ENCODE assay signal across 19 mouse cellular contexts in genomic region chr8:10885452-10885851, GRCm38 (mm10).
DNase-seq lines count a peak whose midpoint lies in the region; ATAC-seq lines count a peak whose summit lies in the region.
"Had no signal": no experiment of that assay in that cellular context is flagged by ENCODE, and none has a peak within 500 bp of the region (broad histone marks: within the 10 kb centered on the region; RNA-seq: fewer than 3 reads in every experiment).

No protein-coding gene starts in this region.

- 94% methylated on average over 3 of the region's 3 CpGs for WGBS in forebrain, embryonic 10.5 days
- 96% methylated on average over 3 of the region's 3 CpGs for WGBS in forebrain, embryonic 15.5 days

- peaks cover 6% of the 10 kb centered on the region for H3K4me1 ChIP-seq in forebrain, embryonic 10.5 days
- no peaks in the 10 kb centered on the region for H3K4me1 ChIP-seq in forebrain, embryonic 15.5 days

- no peaks in the 10 kb centered on the region for H3K36me3 ChIP-seq in forebrain, embryonic 10.5 days (replicated peaks)
- H3K36me3 ChIP-seq in forebrain, embryonic 15.5 days: no peaks in the 10 kb centered on the region
- H3K36me3 ChIP-seq: G1E had no signal

- peak; percentile 82 for ATAC-seq in granulocyte monocyte progenitor cell, adult 5-6 weeks (replicated peaks; ENCODE audit: poor library complexity, severe bottlenecking)
- peak; percentile 65 for ATAC-seq in megakaryocyte progenitor cell, adult 5-6 weeks (replicated peaks; ENCODE audit: poor library complexity)
- no peak for ATAC-seq in forebrain, embryonic 15.5 days (replicated peaks)
- ATAC-seq: activated CD4-positive, CD25-positive, alpha-beta regulatory T cell, adult 4 months; CD4-positive, CD25-positive, alpha-beta regulatory T cell, adult 4 months; Patski had no signal

- no peak overlapping the region for H3K4me2 ChIP-seq in forebrain, embryonic 15.5 days (replicated peaks)

- peaks cover 4% of the 10 kb centered on the region; the same call in 1 of the 2 replicates for H3K9me3 ChIP-seq in forebrain, embryonic 10.5 days
- H3K9me3 ChIP-seq in forebrain, embryonic 15.5 days: no peaks in the 10 kb centered on the region
- H3K9me3 ChIP-seq: G1E had no signal

- peaks cover 9% of the 10 kb centered on the region for H3K27me3 ChIP-seq in forebrain, embryonic 10.5 days (ENCODE audit: poor library complexity, severe bottlenecking)
- H3K27me3 ChIP-seq in forebrain, embryonic 15.5 days: no peaks in the 10 kb centered on the region
- H3K27me3 ChIP-seq: CH12.LX, Patski had no signal

- H3K27ac ChIP-seq in forebrain, embryonic 10.5 days: no peak overlapping the region
- H3K27ac ChIP-seq in forebrain, embryonic 15.5 days (replicated peaks): no peak overlapping the region

- no peak for DNase-seq in forebrain, embryonic 10.5 days (ENCODE audit: extremely low spot score, low spot score)
- DNase-seq: adrenal gland, adult 2 months; adrenal gland, adult 8-10 months; adrenal gland, postnatal 10 days; adrenal gland, postnatal 14 days; adrenal gland, postnatal 25 days; adrenal gland, postnatal 36 days; B cell, adult 2 months; cerebellum, adult 11 months; cerebellum, adult 11-12 months; cerebellum, adult 18-20 months had no signal

- H3K9ac ChIP-seq in forebrain, embryonic 15.5 days (replicated peaks): no peak overlapping the region

- H3K4me3 ChIP-seq in forebrain, embryonic 10.5 days: no peak overlapping the region
- no peak overlapping the region for H3K4me3 ChIP-seq in forebrain, embryonic 15.5 days
